Mouse (Mus musculus) cerebellum, adult 2 months (tissue): ENCODE results near the gene Ifitm6.
"Not testable (repeated sequence)": the region's sequence is repeated elsewhere in the genome, so short reads cannot be mapped to it uniquely, and the experiment has no call there.

Source experiments
- CTCF ChIP-seq: fragments of 200-500 bp; IDR thresholded peaks from 2 replicates; pipeline ENCODE4 v1.5.1; 2011; ENCODE audit warnings: low read depth, mild to moderate bottlenecking, control low read depth, low read length, moderate library complexity, borderline replicate concordance; ENCODE audit not compliant: insufficient read depth
- POLR2A ChIP-seq: fragments of 200-500 bp; IDR thresholded peaks from 2 replicates; pipeline ENCODE4 v1.6.1; 2011; ENCODE audit warnings: low read length, control low read depth, borderline replicate concordance; ENCODE audit not compliant: insufficient read depth

GRCm38 (mm10) chr7:140976720-140977119, 41.0 kb downstream of the Ifitm6 start:
- TF ChIP-seq CTCF, POLR2A: not testable (repeated sequence)
